9 mouse cellular contexts compared by ENCODE assay signal in the genomic region with DNA sequence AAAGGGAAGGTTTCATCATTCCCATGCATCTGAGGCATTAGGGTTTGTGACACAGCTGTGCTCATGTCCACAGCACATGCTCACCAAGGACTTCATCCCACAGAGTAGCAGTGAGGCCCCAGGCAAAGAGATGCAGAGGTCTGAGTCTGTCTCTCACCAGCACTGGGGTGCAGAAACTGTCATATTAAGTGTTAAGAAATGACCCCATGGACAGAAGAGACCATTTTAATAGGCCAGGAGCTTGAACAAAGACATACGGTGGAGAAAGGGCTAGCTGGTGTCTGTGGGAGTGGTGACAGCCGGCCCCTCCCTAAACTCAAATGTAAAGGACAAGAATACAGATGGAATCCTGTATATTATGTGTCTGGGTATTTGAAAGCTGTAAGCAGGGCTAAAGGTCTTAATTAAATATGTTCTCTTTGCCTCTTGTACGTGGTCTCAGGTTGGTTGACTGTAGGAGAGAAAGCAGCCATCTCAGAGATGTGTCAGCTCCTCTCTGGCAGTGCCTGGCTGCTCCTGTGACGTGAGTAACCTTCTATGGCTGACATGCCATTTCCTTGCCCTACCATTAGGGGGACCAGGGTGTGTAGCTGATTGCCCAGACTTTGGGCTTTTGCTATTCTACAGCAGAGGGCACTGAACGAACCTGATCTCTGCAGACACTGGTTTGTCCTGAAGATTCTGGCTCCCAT. TPM values are rescaled to one million over a fixed set of nuclear protein-coding genes. Genes with fewer than 3 reads are reported as not detected.
DNase-seq lines count a peak whose midpoint lies in the region; ATAC-seq lines count a peak whose summit lies in the region.
"Had no signal": no experiment of that assay in that cellular context is flagged by ENCODE, and none has a peak within 500 bp of the region (broad histone marks: within the 10 kb centered on the region; RNA-seq: fewer than 3 reads in every experiment).

No protein-coding gene starts in this region.

- H3K9me3 ChIP-seq in heart, embryonic 10.5 days = no peaks in the 10 kb centered on the region
- H3K9me3 ChIP-seq in kidney, embryonic 15.5 days (replicated peaks) = no peaks in the 10 kb centered on the region
- H3K9me3 ChIP-seq: limb, embryonic 15.5 days had no signal

- H3K36me3 ChIP-seq in heart, embryonic 10.5 days = no peaks in the 10 kb centered on the region
- H3K36me3 ChIP-seq in kidney, embryonic 15.5 days = no peaks in the 10 kb centered on the region
- H3K36me3 ChIP-seq: limb, embryonic 15.5 days had no signal

- DNase-seq in heart, adult 18-20 months = peak; percentile 62 to 73
- DNase-seq in heart, embryonic 10.5 days (ENCODE audit: low spot score) = no peak
- peak; percentile 82 for DNase-seq in embryo, embryonic 10 days (ENCODE audit: low spot score)
- peak; percentile 32 to 48 for DNase-seq in heart, adult 9 months (ENCODE audit: low spot score in 2 of 2)
- DNase-seq in thymus, adult 18-20 months = peak; percentile 43 to 61

- no peak overlapping the region for H3K27ac ChIP-seq in heart, embryonic 10.5 days
- no peak overlapping the region for H3K27ac ChIP-seq in kidney, embryonic 15.5 days
- H3K27ac ChIP-seq: limb, embryonic 15.5 days had no signal

- H3K4me3 ChIP-seq in heart, embryonic 10.5 days = no peak overlapping the region
- no peak overlapping the region for H3K4me3 ChIP-seq in kidney, embryonic 15.5 days (replicated peaks)
- H3K4me3 ChIP-seq: limb, embryonic 15.5 days had no signal

- peak; percentile 96 for ATAC-seq in activated CD4-positive, CD25-positive, alpha-beta regulatory T cell, adult 4 months
- 0 out of 2 replicates have a peak, but pooled peaks have one; percentile 66 for ATAC-seq in kidney, embryonic 15.5 days (replicated peaks; ENCODE audit: low FRiP score)
- peak; percentile 100 for ATAC-seq in megakaryocyte progenitor cell, adult 5-6 weeks (replicated peaks; ENCODE audit: poor library complexity)

- no peak overlapping the region for H3K9ac ChIP-seq in kidney, embryonic 15.5 days
- H3K9ac ChIP-seq: limb, embryonic 15.5 days had no signal

- no peak overlapping the region for H3K4me2 ChIP-seq in kidney, embryonic 15.5 days
- H3K4me2 ChIP-seq: limb, embryonic 15.5 days had no signal

- WGBS in heart, embryonic 10.5 days = 35% methylated on average over 5 of the region's 5 CpGs
- 39% methylated on average over 5 of the region's 5 CpGs for WGBS in kidney, embryonic 15.5 days

- no peaks in the 10 kb centered on the region for H3K27me3 ChIP-seq in heart, embryonic 10.5 days (ENCODE audit: insufficient read depth, poor library complexity, severe bottlenecking)
- H3K27me3 ChIP-seq in kidney, embryonic 15.5 days = no peaks in the 10 kb centered on the region
- H3K27me3 ChIP-seq: limb, embryonic 15.5 days had no signal

- no peaks in the 10 kb centered on the region for H3K4me1 ChIP-seq in heart, embryonic 10.5 days
- no peaks in the 10 kb centered on the region for H3K4me1 ChIP-seq in kidney, embryonic 15.5 days
- H3K4me1 ChIP-seq: limb, embryonic 15.5 days had no signal

RNA-seq across cellular contexts. Expression of gene Rasa2, which starts 43.8 kb away (rescaled TPM):
- total RNA-seq in heart, adult 18-20 months (2021) = 1 to 10 TPM; 3.9 to 5.9 TPM
- polyA plus RNA-seq in heart, embryonic 10.5 days (2016; fragmentation: Nextera tagmentation; extraction: Ambion mirVana) = 14.2 and 15.8 TPM in 2 replicates
- polyA plus RNA-seq in activated CD4-positive, CD25-positive, alpha-beta regulatory T cell, adult 4 months (2017; shearing (Covaris generic)) = 10 to 100 TPM; 36.2 to 36.7 TPM
- polyA plus RNA-seq in kidney, embryonic 15.5 days (2015; fragmentation: Nextera tagmentation; extraction: Ambion mirVana) = 17.3 and 18.6 TPM in 2 replicates
- total RNA-seq in megakaryocyte progenitor cell, adult 5-6 weeks (2015) = 27.4 and 31.1 TPM in 2 replicates
- 20.8 and 23.5 TPM in 2 replicates for total RNA-seq in megakaryocyte progenitor cell, adult 5-6 weeks (2017)
